Mouse (Mus musculus) NIH3T3 (cell line): ENCODE data around the gene Pcsk5.

Experiments used
- DNase-seq: peaks from one replicate; pipeline ENCODE4 v3.0.0-alpha.2; 2012; ENCODE audit warnings: low read depth

Pcsk5 gene

GRCm38 (mm10) chr19:17741465-17741864 is 96.0 kb downstream of the Pcsk5 start:
- DNase-seq = no peak

GRCm38 (mm10) chr19:17732676-17733277 is 104.7 kb downstream of the Pcsk5 start:
- no peak for DNase-seq

GRCm38 (mm10) chr19:17717066-17717465 is 120.4 kb downstream of the Pcsk5 start:
- DNase-seq = no peak

- DNase-seq = no peak
Observed at GRCm38 (mm10) chr19:17715281-17715955, 122.0 kb downstream of the Pcsk5 start.

GRCm38 (mm10) chr19:17691626-17692025 is 145.8 kb downstream of the Pcsk5 start:
- peak; percentile 4 for DNase-seq

GRCm38 (mm10) chr19:17678371-17678770 is 159.1 kb downstream of the Pcsk5 start:
- DNase-seq = no peak

GRCm38 (mm10) chr19:17662676-17663075 is 174.8 kb downstream of the Pcsk5 start:
- DNase-seq = no peak

GRCm38 (mm10) chr19:17662271-17662670 is 175.2 kb downstream of the Pcsk5 start:
- DNase-seq = no peak

- DNase-seq = no peak
Observed at GRCm38 (mm10) chr19:17659321-17659720, 178.1 kb downstream of the Pcsk5 start.

GRCm38 (mm10) chr19:17650831-17651502 is 186.5 kb downstream of the Pcsk5 start:
- DNase-seq = no peak

GRCm38 (mm10) chr19:17649967-17650366 is 187.5 kb downstream of the Pcsk5 start:
- no peak for DNase-seq

GRCm38 (mm10) chr19:17643128-17643797 is 194.2 kb downstream of the Pcsk5 start:
- DNase-seq = no peak

- peak; percentile 5 for DNase-seq
Observed at GRCm38 (mm10) chr19:17635984-17636383, 201.4 kb downstream of the Pcsk5 start.

- no peak for DNase-seq
Observed at GRCm38 (mm10) chr19:17615646-17616045, 221.8 kb downstream of the Pcsk5 start.

GRCm38 (mm10) chr19:17606510-17606909 is 230.9 kb downstream of the Pcsk5 start:
- no peak for DNase-seq

- no peak for DNase-seq
Observed at GRCm38 (mm10) chr19:17606093-17606492, 231.3 kb downstream of the Pcsk5 start.

GRCm38 (mm10) chr19:17603322-17603721 is 234.1 kb downstream of the Pcsk5 start:
- no peak for DNase-seq

- no peak for DNase-seq
Observed at GRCm38 (mm10) chr19:17600347-17600746, 237.1 kb downstream of the Pcsk5 start.

- peak; percentile 5 for DNase-seq
Observed at GRCm38 (mm10) chr19:17592790-17593189, 244.6 kb downstream of the Pcsk5 start.

GRCm38 (mm10) chr19:17591335-17591734 is 246.1 kb downstream of the Pcsk5 start:
- DNase-seq = no peak

- no peak for DNase-seq
Observed at GRCm38 (mm10) chr19:17590314-17590713, 247.1 kb downstream of the Pcsk5 start.

- no peak for DNase-seq
Observed at GRCm38 (mm10) chr19:17577412-17577811, 260.0 kb downstream of the Pcsk5 start.

GRCm38 (mm10) chr19:17574564-17574963 is 262.9 kb downstream of the Pcsk5 start:
- DNase-seq = no peak
